Mouse (Mus musculus): ENCODE results near the gene Kcnc2. TPM values are rescaled to one million over a fixed set of nuclear protein-coding genes. Genes with fewer than 3 reads are reported as not detected.

Gene Kcnc2
- total RNA-seq, 2 experiments from 2014 or later = 0.22 to 0.53 TPM

DNA sequence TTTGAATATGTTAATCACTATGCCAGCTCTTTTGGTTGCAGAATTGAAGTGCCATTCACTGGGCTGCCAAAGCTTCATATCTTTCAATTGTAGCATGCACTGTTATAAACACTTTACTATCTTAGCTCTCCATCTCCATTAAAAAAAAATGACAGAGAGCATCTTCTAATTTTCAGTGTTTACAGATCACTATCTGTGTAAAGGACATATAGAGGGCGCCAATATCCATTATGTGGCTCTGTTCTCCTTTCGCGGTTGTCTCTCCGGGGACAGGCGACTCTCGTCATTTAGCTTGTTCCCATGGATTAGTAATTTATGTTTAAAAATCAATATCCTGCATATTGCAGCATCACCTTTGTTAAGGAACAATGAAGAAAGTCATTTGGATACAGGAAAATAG, 109.7 kb downstream of the Kcnc2 start:
- intact Hi-C loops (cut with DNase I) = no loop called here

DNA sequence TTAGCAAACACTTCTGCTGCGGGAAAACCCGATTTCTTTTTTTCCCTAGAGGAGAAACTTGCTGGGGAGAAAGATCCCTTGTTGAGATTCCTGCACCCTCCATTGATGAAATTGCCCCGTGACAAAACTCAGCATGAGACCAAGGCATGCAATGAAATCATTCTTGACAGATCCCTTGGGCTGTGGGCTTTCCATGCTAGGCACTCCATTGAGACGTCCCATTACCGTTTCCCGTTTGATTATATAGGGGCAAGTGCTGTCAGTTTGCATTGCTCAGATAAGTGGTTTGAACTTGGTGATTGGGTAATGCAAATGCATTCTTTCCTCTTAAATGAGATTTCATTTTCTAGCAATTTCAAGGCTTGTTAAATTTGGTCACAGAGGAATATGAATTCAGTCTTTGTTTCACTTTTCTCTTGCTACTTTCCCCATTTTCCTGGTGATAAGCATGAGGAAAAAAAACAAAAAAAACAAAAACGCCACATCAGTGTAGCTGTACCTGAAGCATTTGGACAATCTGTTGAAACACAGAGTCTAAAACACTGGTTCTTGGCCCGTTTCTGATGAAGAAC, 123.6 kb downstream of the Kcnc2 start:
- DNase-seq = no peak
- intact Hi-C loops (cut with DNase I) = no loop called here

More for the DNA sequence above, 109.7 kb downstream of the Kcnc2 start:
- DNase-seq = no peak

DNA sequence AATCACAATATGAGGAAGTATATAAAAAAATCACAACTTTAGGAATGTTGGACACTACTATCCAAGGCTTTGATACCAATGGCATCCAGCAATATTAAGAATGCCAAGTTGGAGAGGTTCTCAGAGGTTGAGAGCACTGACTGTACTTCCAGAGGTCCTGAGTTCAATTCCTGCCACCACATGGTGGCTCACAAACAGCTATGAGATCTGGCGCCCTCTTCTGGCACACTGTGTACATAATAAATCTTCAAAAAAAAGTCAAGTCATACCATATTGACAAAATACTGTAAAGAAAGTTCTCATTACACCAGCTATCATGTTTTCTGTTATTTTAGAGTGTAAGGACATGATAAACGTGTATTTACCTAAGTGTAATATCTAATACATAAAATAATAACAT, 126.3 kb downstream of the Kcnc2 start:
- intact Hi-C loops (cut with DNase I) = no loop called here
- DNase-seq = no peak

DNA sequence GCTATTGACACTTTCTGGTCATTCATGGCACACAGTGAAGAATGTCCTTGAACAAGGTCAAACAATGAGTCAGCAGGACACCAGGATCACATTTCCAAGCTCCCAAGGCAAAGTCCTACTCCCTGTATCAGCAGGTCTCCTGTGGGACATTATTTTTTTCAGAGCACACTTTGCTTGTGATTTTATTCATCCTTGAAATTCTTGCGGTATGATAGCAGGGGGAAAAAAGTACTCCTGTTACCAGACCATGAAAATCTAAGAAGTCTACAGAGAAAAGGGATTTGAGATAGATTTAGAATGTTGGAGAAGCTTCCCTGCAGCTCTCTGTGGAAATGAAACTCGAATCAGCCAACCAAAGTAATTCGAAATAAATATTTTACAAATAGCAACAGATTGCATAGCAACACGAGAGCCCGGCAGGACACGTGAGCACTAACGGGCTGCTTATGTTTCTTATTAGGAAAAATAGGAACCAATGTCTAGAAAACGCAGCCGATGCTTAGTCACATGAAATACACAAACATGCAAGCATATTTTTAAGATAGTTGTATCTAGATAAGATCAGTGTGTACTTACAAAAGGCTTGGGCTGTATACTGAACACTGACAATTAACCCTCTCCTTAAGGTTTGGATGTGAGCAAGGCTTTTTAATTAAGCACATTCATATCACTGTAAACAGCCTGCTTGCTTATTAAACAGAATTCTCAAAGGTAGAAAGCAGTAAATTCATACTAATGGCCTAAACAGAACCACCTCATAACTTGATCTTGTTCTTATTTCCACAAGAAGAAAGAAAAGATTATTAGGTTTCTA, 129.9 kb downstream of the Kcnc2 start:
- DNase-seq = no peak
- intact Hi-C loops (cut with DNase I) = no loop called here

DNA sequence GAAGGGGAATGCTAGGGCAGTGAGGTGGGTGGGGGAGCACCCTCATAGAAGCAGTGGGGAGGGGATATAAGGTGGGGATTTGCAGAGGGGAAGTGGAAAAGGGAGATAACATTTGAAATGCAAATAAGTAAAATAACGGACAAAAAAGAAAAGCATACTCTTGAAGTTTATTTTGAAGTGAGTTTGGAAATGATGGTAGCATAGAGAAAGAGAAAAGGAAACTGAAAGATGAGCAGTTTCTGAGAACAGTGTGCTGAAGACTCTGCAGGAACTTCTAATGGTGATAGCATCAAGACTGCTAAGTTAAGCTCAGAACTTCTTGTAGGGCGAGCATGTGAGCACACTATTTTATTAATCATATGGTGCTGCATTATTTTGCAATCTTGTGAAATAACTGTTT, 138.6 kb downstream of the Kcnc2 start:
- intact Hi-C loops (cut with DNase I) = no loop called here
- DNase-seq = no peak

DNA sequence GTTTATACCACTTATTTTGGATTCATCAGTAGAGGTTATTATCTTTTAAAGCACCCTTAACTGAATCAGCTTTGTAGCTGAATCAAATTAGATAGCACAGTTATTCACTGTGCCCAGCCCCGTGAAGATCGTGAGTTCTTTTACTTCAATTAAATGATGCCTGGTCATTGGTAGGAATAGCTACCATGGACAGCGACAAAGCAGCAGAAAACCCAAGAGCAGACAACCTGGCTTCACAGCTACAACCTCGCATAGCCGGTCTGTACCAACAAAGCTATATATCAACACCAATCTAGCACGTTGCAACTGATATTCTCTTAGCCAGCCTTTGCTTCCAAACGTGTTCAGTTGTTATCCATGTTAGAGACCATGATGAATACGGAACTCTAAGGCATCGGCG, 152.4 kb downstream of the Kcnc2 start:
- no peak for DNase-seq
- intact Hi-C loops (cut with DNase I) = no loop called here

DNA sequence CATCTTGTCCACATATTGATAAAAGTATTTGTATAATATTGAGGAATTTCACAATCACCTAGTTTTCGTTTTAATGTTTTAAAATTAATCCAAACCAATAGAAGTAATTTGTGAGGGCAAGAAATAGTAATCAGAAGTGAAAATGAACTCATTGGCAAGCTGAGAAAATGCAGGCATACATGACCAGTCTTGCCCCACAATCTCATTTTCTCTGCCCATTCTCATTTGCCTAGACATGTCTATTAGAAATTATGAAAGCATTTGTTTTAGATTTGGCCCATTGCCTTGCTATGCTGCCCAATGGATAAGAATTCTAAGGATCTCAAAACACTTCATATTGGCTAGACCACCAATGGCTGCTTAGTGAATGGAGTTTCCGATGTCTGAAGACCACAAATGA, 166.0 kb downstream of the Kcnc2 start:
- no peak for DNase-seq
- intact Hi-C loops (cut with DNase I) = no loop called here

DNA sequence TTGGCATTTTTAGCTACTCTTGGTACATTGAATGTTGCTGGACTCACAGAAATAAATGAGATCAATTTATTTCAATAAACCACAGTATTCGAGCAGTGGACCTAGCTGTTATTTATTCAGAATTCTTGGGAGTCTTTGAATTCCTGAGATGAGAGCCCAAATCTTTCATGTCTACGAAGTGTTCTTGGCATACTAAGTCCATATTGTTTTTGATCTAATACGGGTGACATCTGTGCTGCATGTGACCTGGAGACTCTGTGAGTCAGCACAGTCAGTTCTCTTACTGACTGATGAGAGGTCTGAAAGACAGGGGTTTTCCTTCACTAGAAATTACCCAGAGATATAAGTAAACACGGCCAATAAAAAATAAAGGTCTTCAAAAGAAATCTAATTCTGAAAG, 173.7 kb downstream of the Kcnc2 start:
- intact Hi-C loops (cut with DNase I) = no loop called here
- DNase-seq = no peak

DNA sequence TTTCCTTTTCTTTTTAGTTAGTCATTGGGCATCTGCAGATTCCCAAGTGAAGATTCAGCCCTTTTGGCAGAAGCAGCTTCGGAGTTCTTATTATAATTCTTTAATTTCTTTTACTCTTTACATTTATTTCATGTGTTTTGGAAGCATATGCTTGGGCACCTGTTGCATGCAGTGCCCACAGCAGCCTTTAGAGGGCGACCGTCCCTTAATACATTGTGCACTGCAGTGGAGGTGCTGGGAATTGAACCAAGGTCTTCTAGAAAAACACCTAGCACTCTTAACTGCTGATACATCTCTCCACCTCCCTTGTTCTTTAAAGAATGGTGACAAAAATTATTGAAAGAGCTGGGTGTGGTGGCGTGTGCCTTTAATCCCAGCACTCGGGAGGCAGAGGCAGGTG, 180.0 kb downstream of the Kcnc2 start:
- DNase-seq = no peak
- intact Hi-C loops (cut with DNase I) = no loop called here

DNA sequence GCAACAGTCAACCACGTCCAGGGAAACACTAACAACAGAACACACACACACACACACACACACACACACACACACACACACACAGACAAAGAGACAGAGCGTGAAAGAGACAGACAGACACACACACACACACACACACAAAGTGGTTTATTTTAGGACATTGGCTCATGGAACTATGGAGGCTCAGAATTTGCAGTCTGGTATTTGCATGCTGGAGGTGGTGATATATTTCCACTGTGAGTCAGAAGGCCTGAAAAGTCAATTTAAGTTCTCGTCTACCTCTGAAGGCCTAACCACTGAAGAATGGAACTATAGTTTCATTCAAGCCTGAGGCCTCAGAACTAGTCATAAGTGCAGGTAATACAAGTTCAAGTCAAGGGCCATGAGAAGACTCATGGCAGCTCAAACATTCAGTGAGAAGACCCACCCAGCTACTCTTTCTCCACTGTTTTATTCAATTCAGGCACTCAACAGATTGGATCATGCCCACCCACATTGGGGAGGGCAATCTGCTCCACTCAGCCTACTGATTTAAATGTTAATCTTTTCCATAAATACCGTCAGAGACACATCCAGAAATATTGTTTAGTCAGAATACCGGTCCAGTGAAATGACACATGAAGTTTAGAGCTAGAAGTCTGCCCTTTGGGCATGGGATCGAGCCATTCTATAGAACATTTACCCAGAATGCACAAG, 197.9 kb downstream of the Kcnc2 start:
- DNase-seq = no peak
- intact Hi-C loops (cut with DNase I) = no loop called here

DNA sequence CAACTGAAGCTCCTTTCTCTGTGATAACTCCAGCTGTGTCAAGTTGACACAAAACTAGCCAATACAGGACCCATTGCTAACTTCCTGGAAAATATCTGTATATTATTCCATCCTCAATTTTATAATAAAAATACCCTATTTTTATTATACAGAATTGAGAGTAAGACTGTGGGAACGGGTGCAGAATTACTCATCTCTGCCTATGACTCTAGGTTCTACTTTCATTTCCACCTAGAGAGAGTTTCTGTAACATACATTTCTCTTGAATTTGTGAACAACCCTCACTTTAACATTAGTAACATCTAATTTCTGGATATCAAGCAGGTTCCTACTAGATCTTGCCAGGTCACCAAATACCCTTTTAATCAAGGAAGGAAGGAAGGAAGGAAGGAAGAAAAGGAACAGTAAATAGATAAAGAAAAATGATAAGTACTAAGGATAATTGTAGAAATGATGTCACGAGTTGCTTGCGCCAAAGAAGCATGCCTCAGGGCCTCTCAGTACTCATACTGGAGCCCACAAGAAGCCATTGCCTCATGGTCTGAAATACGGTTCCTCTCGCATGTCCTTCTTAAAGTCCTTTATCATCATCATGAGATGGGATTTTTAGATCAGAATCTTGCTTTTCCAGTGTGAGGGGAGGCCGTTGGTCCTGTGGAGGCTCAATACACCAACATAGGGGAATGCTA, 203.3 kb downstream of the Kcnc2 start:
- intact Hi-C loops (cut with DNase I) = no loop called here

DNA sequence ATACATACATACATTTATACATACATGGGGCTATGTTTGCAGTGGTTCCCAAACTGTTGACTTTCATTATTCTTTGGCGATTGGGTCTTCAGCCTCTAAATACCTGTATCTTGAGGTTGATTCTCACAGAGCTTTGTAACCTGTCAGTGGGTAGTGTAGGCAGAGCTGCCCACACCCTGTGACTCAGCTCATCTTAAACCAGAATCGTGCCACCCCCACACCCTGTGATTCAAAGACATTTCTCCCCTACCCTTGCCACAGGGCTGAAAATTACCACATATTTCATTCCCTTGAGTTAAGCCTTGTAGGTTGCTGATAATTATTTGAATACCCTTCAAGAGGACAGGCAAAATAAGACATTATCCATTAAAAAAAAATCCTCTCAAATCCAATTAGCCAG, 210.5 kb downstream of the Kcnc2 start:
- intact Hi-C loops (cut with DNase I) = no loop called here

More for the DNA sequence above, 203.3 kb downstream of the Kcnc2 start:
- DNase-seq = no peak

DNA sequence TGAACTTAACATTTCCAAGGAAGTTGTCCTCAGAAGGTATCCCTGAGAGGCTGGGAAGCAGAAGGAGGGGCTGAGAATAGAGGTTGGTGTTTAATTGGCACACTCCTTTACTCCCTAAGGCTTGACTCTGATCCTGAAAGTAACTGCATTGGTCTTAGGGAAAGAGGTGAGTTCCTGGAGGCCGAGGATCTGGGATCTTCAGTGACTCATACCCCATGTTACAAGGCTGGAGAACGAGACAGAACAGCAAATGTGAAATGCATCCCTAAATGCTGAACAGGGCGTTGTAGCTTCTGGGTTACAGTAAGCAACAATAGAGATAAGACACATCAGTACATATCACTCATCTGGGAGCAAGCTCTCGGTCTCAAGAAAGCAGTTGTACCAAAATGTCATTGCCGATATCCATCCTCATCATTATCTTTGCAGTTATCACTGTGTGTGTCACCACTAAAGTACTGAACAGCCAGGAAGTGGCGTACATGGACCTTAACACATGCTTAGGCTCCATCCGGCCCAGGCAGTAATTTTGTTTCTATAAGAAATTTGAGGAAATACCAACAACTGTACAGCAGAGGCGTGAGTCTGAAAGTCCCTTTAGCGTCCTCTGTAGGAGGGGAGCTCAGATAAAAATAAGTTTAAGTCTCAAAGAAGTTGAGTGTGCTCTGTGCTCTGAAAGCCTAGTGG, 211.1 kb downstream of the Kcnc2 start:
- no peak for DNase-seq
- intact Hi-C loops (cut with DNase I) = no loop called here

More for the DNA sequence above, 210.5 kb downstream of the Kcnc2 start:
- DNase-seq = no peak

DNA sequence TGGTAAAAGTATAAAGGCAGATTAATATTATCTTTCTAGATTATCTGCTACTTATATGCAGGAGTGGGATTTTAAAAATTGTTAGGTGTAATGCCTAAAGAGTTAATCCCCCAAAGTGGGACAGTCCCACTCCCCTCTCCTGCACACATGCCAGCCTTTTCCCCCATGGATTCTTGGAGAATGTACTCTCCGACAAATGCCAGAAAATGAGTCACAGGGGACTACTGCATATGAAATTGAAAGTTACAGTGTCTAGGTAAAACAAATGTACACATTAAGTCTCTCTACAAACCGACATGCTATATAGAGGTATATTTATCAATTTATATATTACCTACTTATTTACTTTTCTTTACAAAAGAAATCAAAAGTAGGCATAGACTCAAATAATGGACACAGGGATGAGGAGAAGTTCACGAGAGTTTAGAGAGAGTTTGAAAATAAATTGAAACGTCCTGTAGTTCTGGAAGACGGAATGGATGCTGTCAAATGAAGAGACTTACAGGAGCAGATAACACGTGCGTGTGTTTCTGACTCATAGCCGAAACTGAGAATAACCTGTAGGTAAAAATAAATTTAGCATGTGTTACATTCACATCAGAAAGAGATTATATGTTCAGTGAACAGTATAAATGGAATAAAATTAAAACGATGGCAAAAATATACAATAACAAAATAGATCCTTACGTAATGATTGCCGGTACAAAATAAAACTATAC, 213.6 kb downstream of the Kcnc2 start:
- DNase-seq = no peak
- intact Hi-C loops (cut with DNase I) = no loop called here

DNA sequence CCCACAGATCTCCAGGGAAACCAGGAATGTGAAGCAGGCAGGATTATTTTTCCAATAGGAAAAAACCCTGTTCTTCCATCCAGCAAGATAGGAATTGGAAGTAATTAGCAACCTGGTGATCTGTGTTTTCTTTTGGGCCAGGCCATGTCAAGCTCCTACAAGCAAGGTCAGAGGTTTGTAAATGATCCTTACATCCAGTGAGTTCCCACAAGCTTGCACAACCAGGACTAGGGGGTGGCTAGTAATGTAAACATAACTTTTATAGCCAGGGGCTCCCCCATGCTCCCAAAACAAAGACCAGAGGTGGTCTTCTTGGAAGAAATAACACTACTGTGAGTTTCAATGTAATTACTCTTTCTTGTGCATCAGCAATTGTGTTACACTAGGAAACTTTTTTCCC, 214.9 kb downstream of the Kcnc2 start:
- intact Hi-C loops (cut with DNase I) = no loop called here
- DNase-seq = no peak

DNA sequence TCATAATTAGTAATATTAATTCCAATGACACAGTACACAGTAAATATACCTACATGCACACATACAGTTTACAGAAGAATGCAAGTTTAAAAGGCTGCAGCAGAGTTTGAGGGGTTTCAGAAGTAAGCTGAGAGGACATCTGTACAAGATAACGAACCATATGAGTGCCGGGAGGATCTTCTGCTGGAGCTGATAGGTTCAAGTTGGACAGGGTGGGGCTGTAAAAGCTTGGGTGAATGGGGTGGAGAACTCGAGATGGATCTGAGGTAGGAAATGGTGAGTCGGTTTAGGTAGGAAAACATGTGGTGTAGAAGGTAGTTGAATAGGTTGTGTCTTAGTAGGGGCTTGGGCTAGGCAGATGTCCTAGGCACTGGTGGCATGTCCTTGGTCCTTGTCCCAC, 217.8 kb downstream of the Kcnc2 start:
- intact Hi-C loops (cut with DNase I) = no loop called here
- no peak for DNase-seq

Measured in heart, postnatal 36 days (tissue).